Mouse (Mus musculus) limb, embryonic 10.5 days (tissue): Measurements from ENCODE around the gene Olfr283. TPM values are rescaled to one million over a fixed set of nuclear protein-coding genes. Genes with fewer than 3 reads are reported as not detected.
"Not testable (repeated sequence)": the region's sequence is repeated elsewhere in the genome, so short reads cannot be mapped to it uniquely, and the experiment has no call there.

Experiments
- DNase-seq: peaks from one replicate; pipeline ENCODE4 v3.0.0-alpha.2; 2017; ENCODE audit warnings: low spot score
- H3K27ac ChIP-seq: fragments of 300-500 bp; sonication (generic); 2 replicates; pipeline ENCODE4 v1.5.1; 2016; ENCODE audit warnings: mild to moderate bottlenecking
- H3K27me3 ChIP-seq: fragments of 300-500 bp; sonication (generic); 2 replicates; pipeline ENCODE4 v1.6.1; 2016; ENCODE audit warnings: low read depth, mild to moderate bottlenecking; ENCODE audit not compliant: poor library complexity, severe bottlenecking
- H3K36me3 ChIP-seq: fragments of 300-500 bp; sonication (generic); 2 replicates; pipeline ENCODE4 v1.6.1; 2016; ENCODE audit warnings: mild to moderate bottlenecking, moderate library complexity
- H3K4me1 ChIP-seq: fragments of 300-500 bp; sonication (generic); 2 replicates; pipeline ENCODE4 v1.6.1; 2016
- H3K4me3 ChIP-seq: fragments of 300-500 bp; sonication (generic); 2 replicates; pipeline ENCODE4 v1.5.1; 2016; ENCODE audit warnings: mild to moderate bottlenecking, moderate library complexity
- H3K9me3 ChIP-seq: fragments of 300-500 bp; sonication (generic); replicated peaks from 2 replicates; pipeline ENCODE4 v1.6.1; 2016; ENCODE audit warnings: mild to moderate bottlenecking
- WGBS: fragments of 180-500 bp; shearing (Covaris S2); methylation state at CpG from one replicate; pipeline ENCODE4 v1.1.7; 2016; 5-methylcytosine and 5-hydroxymethylcytosine counted together
- polyA plus RNA-seq: library from polyadenylated mRNA; unstranded; fragments of >200 nt; fragmentation: Nextera tagmentation; extraction: Ambion mirVana; gene quantifications from 2 replicates; pipeline ENCODE4 v1.2.1, GENCODE M21; 2016

The Olfr283 gene
- not detected in 2 replicates for polyA plus RNA-seq

- DNase-seq = no peak
- H3K9me3 ChIP-seq = no peaks in the 10 kb centered on the region
- WGBS = 85% methylated on average over 6 of the region's 6 CpGs
- H3K27ac ChIP-seq = no peak within 1 kb of the TSS
- H3K4me3 ChIP-seq = no peak within 1 kb of the TSS
- H3K27me3 ChIP-seq = no peaks in the 10 kb centered on the region
- H3K36me3 ChIP-seq = no peaks in the 10 kb centered on the region
- no peaks in the 10 kb centered on the region for H3K4me1 ChIP-seq
Measured at GRCm38 (mm10) chr15:98380846-98381245, at the start of gene Olfr283. Gene Olfr283 (minus strand): TSS chr15:98380946.

GRCm38 (mm10) chr15:98425188-98425587, 44.4 kb upstream of the Olfr283 start:
- Histone ChIP-seq H3K4me1 (peaks cover 23% of the 10 kb centered on the region), H3K27me3 (no peaks in the 10 kb centered on the region), H3K9me3 (no peaks in the 10 kb centered on the region), H3K4me3 (no peak overlapping the region), H3K36me3 (no peaks in the 10 kb centered on the region), H3K27ac (no peak overlapping the region; the same call in 1 of the 2 replicates)
- no peak for DNase-seq
- WGBS = 79% methylated on average over 7 of the region's 7 CpGs

- H3K9me3 ChIP-seq = no peaks in the 10 kb centered on the region
- no peaks in the 10 kb centered on the region for H3K27me3 ChIP-seq
- no peak overlapping the region for H3K4me3 ChIP-seq
- H3K4me1 ChIP-seq = peaks cover 23% of the 10 kb centered on the region
- WGBS = 59% methylated on average over 6 of the region's 6 CpGs
- H3K27ac ChIP-seq = no peak overlapping the region; the same call in 1 of the 2 replicates
- no peaks in the 10 kb centered on the region for H3K36me3 ChIP-seq
- DNase-seq = peak; percentile 32
Measured at GRCm38 (mm10) chr15:98424753-98425152, 44.0 kb upstream of the Olfr283 start.

- no peak for DNase-seq
- WGBS = 68% methylated on average over 14 of the region's 14 CpGs
- peaks cover 23% of the 10 kb centered on the region for H3K4me1 ChIP-seq
Measured at GRCm38 (mm10) chr15:98424326-98424725, 43.6 kb upstream of the Olfr283 start.

GRCm38 (mm10) chr15:98420897-98421296, 40.2 kb upstream of the Olfr283 start:
- DNase-seq = no peak
- WGBS = 68% methylated on average over 4 of the region's 4 CpGs
- Histone ChIP-seq H3K27ac (no peak overlapping the region), H3K4me1 (peaks cover 23% of the 10 kb centered on the region), H3K9me3 (no peaks in the 10 kb centered on the region), H3K27me3 (no peaks in the 10 kb centered on the region), H3K4me3 (no peak overlapping the region), H3K36me3 (no peaks in the 10 kb centered on the region)

More at GRCm38 (mm10) chr15:98424326-98424725, 43.6 kb upstream of the Olfr283 start:
- Histone ChIP-seq H3K27me3 (no peaks in the 10 kb centered on the region), H3K27ac (no peak overlapping the region; the same call in 1 of the 2 replicates), H3K9me3 (no peaks in the 10 kb centered on the region), H3K4me3 (no peak overlapping the region), H3K36me3 (no peaks in the 10 kb centered on the region)

- Histone ChIP-seq H3K4me1 (peaks cover 4% of the 10 kb centered on the region; the same call in 1 of the 2 replicates), H3K4me3 (no peak overlapping the region), H3K9me3 (no peaks in the 10 kb centered on the region), H3K27me3 (no peaks in the 10 kb centered on the region), H3K27ac (no peak overlapping the region), H3K36me3 (no peaks in the 10 kb centered on the region)
- DNase-seq = peak; percentile 18
- WGBS = 73% methylated on average over 7 of the region's 7 CpGs
Measured at GRCm38 (mm10) chr15:98418096-98418495, 37.4 kb upstream of the Olfr283 start.

GRCm38 (mm10) chr15:98417285-98417684, 36.5 kb upstream of the Olfr283 start:
- not testable (repeated sequence) for H3K36me3 ChIP-seq, H3K4me3 ChIP-seq, H3K4me1 ChIP-seq, H3K27ac ChIP-seq, H3K9me3 ChIP-seq, H3K27me3 ChIP-seq
- DNase-seq = peak; percentile 29
- 42% methylated on average over 2 of the region's 3 CpGs for WGBS

- not testable (repeated sequence) for H3K4me3 ChIP-seq, H3K36me3 ChIP-seq, H3K27ac ChIP-seq, H3K27me3 ChIP-seq, DNase-seq, H3K9me3 ChIP-seq, H3K4me1 ChIP-seq
Measured at GRCm38 (mm10) chr15:98416802-98417201, 36.1 kb upstream of the Olfr283 start.

- H3K4me1 ChIP-seq = peaks cover 4% of the 10 kb centered on the region; the same call in 1 of the 2 replicates
- no peak overlapping the region for H3K27ac ChIP-seq
- H3K9me3 ChIP-seq = no peaks in the 10 kb centered on the region
- WGBS = 82% methylated on average over 4 of the region's 4 CpGs
- H3K36me3 ChIP-seq = no peaks in the 10 kb centered on the region
- H3K4me3 ChIP-seq = no peak overlapping the region
- H3K27me3 ChIP-seq = no peaks in the 10 kb centered on the region
- DNase-seq = no peak
Measured at GRCm38 (mm10) chr15:98415996-98416395, 35.2 kb upstream of the Olfr283 start.

GRCm38 (mm10) chr15:98410249-98410648, 29.5 kb upstream of the Olfr283 start:
- no peaks in the 10 kb centered on the region for H3K36me3 ChIP-seq
- no peak overlapping the region for H3K4me3 ChIP-seq
- H3K27ac ChIP-seq = no peak overlapping the region
- DNase-seq = no peak
- no peaks in the 10 kb centered on the region for H3K27me3 ChIP-seq
- H3K9me3 ChIP-seq = no peaks in the 10 kb centered on the region
- WGBS = 94% methylated on average over 9 of the region's 9 CpGs
- no peaks in the 10 kb centered on the region for H3K4me1 ChIP-seq

GRCm38 (mm10) chr15:98409635-98410034, 28.9 kb upstream of the Olfr283 start:
- no peaks in the 10 kb centered on the region for H3K36me3 ChIP-seq
- H3K9me3 ChIP-seq = no peaks in the 10 kb centered on the region
- no peaks in the 10 kb centered on the region for H3K4me1 ChIP-seq
- peak; percentile 14 for DNase-seq
- WGBS = 96% methylated on average over 2 of the region's 2 CpGs
- no peak overlapping the region for H3K4me3 ChIP-seq
- H3K27me3 ChIP-seq = no peaks in the 10 kb centered on the region
- H3K27ac ChIP-seq = no peak overlapping the region

GRCm38 (mm10) chr15:98408406-98409060, 27.8 kb upstream of the Olfr283 start:
- H3K4me3 ChIP-seq = no peak overlapping the region
- 74% methylated on average over 17 of the region's 17 CpGs for WGBS
- peak; percentile 27 for DNase-seq

GRCm38 (mm10) chr15:98402356-98402755, 21.6 kb upstream of the Olfr283 start:
- Histone ChIP-seq H3K27ac (no peak overlapping the region), H3K9me3 (no peaks in the 10 kb centered on the region), H3K4me3 (no peak overlapping the region), H3K27me3 (no peaks in the 10 kb centered on the region), H3K4me1 (no peaks in the 10 kb centered on the region), H3K36me3 (no peaks in the 10 kb centered on the region)
- peak; percentile 20 for DNase-seq
- WGBS = 86% methylated on average over 10 of the region's 10 CpGs

More at GRCm38 (mm10) chr15:98408406-98409060, 27.8 kb upstream of the Olfr283 start:
- Histone ChIP-seq H3K27ac (no peak overlapping the region), H3K36me3 (no peaks in the 10 kb centered on the region), H3K27me3 (no peaks in the 10 kb centered on the region), H3K9me3 (no peaks in the 10 kb centered on the region), H3K4me1 (no peaks in the 10 kb centered on the region)

- Histone ChIP-seq H3K9me3 (no peaks in the 10 kb centered on the region), H3K36me3 (no peaks in the 10 kb centered on the region), H3K4me3 (no peak overlapping the region), H3K27me3 (no peaks in the 10 kb centered on the region), H3K27ac (no peak overlapping the region), H3K4me1 (no peaks in the 10 kb centered on the region)
- peak; percentile 16 for DNase-seq
- 67% methylated on average over 1 of the region's 1 CpGs for WGBS
Measured at GRCm38 (mm10) chr15:98397136-98397535, 16.4 kb upstream of the Olfr283 start.
